Mouse (Mus musculus) ES-E14 (cell line): ENCODE data around the gene Sh3kbp1. TPM values are rescaled to one million over a fixed set of nuclear protein-coding genes. Genes with fewer than 3 reads are reported as not detected.

ENCODE experiments used
- DNase-seq: peaks from one replicate; pipeline ENCODE4 v3.0.0-alpha.2; 2013; ENCODE audit warnings: low read depth, low spot score
- H3K27ac ChIP-seq: 2 replicates; pipeline ENCODE4 v1.5.1; 2012; ENCODE audit warnings: low read depth, mild to moderate bottlenecking, low read length, moderate library complexity, mixed read lengths; ENCODE audit not compliant: poor library complexity, insufficient read depth, severe bottlenecking
- H3K36me3 ChIP-seq: 2 replicates; pipeline ENCODE4 v1.6.1; 2012; ENCODE audit warnings: mild to moderate bottlenecking, low read length, moderate library complexity, mixed read lengths; ENCODE audit not compliant: control insufficient read depth, poor library complexity, insufficient read depth, severe bottlenecking
- H3K4me1 ChIP-seq, 2 experiments: fragments of 150-350 bp in 1 of 2; sonication (generic) in 1 of 2; 2 replicates each; pipeline ENCODE4 v1.6.1; 2012; ENCODE audit warnings: low read length in 2 of 2, mild to moderate bottlenecking in 1 of 2, mixed read lengths in 1 of 2; ENCODE audit not compliant: control insufficient read depth in 2 of 2, insufficient read depth in 2 of 2, poor library complexity in 1 of 2
- H3K4me3 ChIP-seq, 2 experiments: fragments of 150-350 bp in 1 of 2; sonication (generic) in 1 of 2; 2 replicates each; pipeline ENCODE4 v1.5.1; 2012; ENCODE audit warnings: low read length in 2 of 2, low read depth in 1 of 2, mild to moderate bottlenecking in 1 of 2, mixed read lengths in 1 of 2; ENCODE audit not compliant: insufficient read depth in 1 of 2, poor library complexity in 1 of 2, severe bottlenecking in 1 of 2
- H3K9ac ChIP-seq: 2 replicates; pipeline ENCODE4 v1.6.1; 2012; ENCODE audit warnings: low read depth, mild to moderate bottlenecking, low read length, mixed read lengths; ENCODE audit not compliant: poor library complexity, insufficient read depth, severe bottlenecking
- H3K9me3 ChIP-seq: fragments of 150-350 bp; sonication (generic); 2 replicates; pipeline ENCODE4 v1.6.1; 2012; ENCODE audit warnings: low read depth, mild to moderate bottlenecking, low read length; ENCODE audit not compliant: control insufficient read depth, insufficient read depth
- CHD2 ChIP-seq: IDR thresholded peaks from 2 replicates; pipeline ENCODE4 v1.6.1; 2014; ENCODE audit warnings: mild to moderate bottlenecking, low read depth, low read length, inconsistent platforms
- HCFC1 ChIP-seq: IDR thresholded peaks from 2 replicates; pipeline ENCODE4 v1.6.1; 2012; ENCODE audit warnings: low read length, inconsistent platforms, borderline replicate concordance; ENCODE audit not compliant: insufficient read depth
- MAFK ChIP-seq: IDR thresholded peaks from 2 replicates; pipeline ENCODE4 v1.6.1; 2014; ENCODE audit warnings: mild to moderate bottlenecking, low read depth, low read length, inconsistent platforms; ENCODE audit not compliant: insufficient read depth
- ZC3H11A ChIP-seq: IDR thresholded peaks from 2 replicates; pipeline ENCODE4 v1.6.1; 2012; ENCODE audit warnings: low read depth, mild to moderate bottlenecking, inconsistent platforms, low read length, borderline replicate concordance
- ZNF384 ChIP-seq: IDR thresholded peaks from 2 replicates; pipeline ENCODE4 v1.6.1; 2012; ENCODE audit warnings: low read depth, low read length, inconsistent platforms
- in situ Hi-C, 2 experiments: fragments of 600-800 bp; cut with MboI; formaldehyde crosslinking; loops; one replicate each; pipeline ENCODE4 v1.15.1; 2025; ENCODE audit warnings: low sequenced_read_pairs in 2 of 2, inconsistent platforms in 1 of 2; ENCODE audit not compliant: unreplicated experiment in 2 of 2
- total RNA-seq: library from RNA; depleted of rRNA; stranded (reverse); fragments of 300-350 nt; gene quantifications from 2 replicates; pipeline ENCODE4 v1.2.3, GENCODE M21; 2012

The Sh3kbp1 gene
- total RNA-seq, 1 experiment, result 8.5 TPM

DNA sequence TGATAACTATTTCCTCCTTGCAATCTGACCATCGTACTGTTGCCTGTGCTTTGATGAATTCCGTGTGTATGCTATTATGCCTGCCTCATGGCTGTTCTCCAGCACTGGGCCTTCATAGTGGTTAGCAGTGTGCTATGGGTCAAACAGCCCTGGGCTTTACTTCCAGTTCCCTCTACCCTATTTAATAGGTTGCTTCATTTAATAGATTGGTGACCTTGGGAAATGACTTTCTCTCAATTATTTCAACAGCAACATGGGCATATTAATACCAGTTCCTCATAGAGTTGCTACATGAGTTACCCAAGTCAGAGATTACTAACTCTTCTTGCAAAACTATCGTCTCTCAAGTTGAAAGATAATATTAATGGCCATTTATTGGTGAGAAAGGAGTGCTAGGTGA lies 285.0 kb downstream of the Sh3kbp1 start:
- in situ Hi-C loops, result no loop called here
- H3K4me3 ChIP-seq, result no peak overlapping the region
- H3K4me1 ChIP-seq, result no peaks in the 10 kb centered on the region
- H3K27ac ChIP-seq, result no peak overlapping the region
- no peaks in the 10 kb centered on the region for H3K9me3 ChIP-seq
- DNase-seq, result no peak
- no peak overlapping the region for H3K9ac ChIP-seq
- H3K36me3 ChIP-seq, result no peaks in the 10 kb centered on the region
- TF ChIP-seq MAFK (no peak), HCFC1 (no peak), ZNF384 (no peak), CHD2 (no peak), ZC3H11A (no peak)

DNA sequence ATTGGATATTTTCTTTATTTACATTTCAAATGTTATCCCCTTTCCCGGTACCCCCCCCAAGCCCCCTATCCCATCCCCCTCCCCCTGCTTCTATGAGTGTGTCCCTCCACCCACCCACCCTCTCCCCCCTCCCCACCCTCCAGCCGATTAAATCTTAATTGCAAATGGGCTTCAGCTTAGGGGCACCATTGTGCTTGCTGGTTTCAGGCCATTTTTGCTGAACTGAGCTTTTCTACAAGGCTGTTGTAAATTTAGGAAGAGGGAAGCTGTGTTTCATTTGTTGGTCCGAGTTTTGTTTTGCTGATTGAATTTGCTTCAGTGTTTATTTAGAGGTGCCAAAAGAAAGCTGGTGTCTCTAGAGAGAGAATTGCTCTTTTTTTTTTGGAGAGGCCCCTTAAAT lies 286.4 kb downstream of the Sh3kbp1 start:
- in situ Hi-C loops, result no loop called here
- no peak for DNase-seq
- Histone ChIP-seq H3K9me3 (no peaks in the 10 kb centered on the region), H3K4me3 (no peak overlapping the region), H3K36me3 (no peaks in the 10 kb centered on the region), H3K4me1 (no peaks in the 10 kb centered on the region), H3K27ac (no peak overlapping the region), H3K9ac (no peak overlapping the region)
- TF ChIP-seq ZC3H11A, result no peak
- TF ChIP-seq ZNF384, result no peak
- TF ChIP-seq HCFC1, result no peak
- TF ChIP-seq CHD2, result no peak
- TF ChIP-seq MAFK, result no peak

DNA sequence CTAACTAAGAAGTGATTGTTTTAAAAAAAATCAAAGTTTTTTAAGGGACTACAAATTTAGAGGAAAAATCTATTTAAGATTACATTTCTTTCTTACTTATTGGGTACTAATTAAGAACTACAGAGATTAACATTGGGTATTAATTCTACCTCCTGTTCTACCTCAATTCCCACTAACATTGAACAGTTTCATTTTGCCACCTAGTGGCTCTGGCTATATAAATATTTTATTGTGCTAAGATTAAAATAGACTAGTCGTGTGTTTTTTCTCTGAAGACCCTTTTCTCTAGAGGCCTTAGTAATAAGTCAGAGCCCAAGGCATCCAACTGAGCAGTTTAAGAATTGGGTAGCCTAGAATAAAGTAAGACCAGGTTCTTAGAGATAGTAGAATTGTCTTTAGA lies 288.1 kb downstream of the Sh3kbp1 start:
- Histone ChIP-seq H3K9ac (no peak overlapping the region), H3K27ac (no peak overlapping the region), H3K4me1 (no peaks in the 10 kb centered on the region), H3K9me3 (no peaks in the 10 kb centered on the region), H3K36me3 (no peaks in the 10 kb centered on the region), H3K4me3 (no peak overlapping the region)
- in situ Hi-C loops, result no loop called here
- TF ChIP-seq CHD2 (no peak), ZC3H11A (no peak), MAFK (no peak), ZNF384 (no peak), HCFC1 (no peak)
- no peak for DNase-seq

DNA sequence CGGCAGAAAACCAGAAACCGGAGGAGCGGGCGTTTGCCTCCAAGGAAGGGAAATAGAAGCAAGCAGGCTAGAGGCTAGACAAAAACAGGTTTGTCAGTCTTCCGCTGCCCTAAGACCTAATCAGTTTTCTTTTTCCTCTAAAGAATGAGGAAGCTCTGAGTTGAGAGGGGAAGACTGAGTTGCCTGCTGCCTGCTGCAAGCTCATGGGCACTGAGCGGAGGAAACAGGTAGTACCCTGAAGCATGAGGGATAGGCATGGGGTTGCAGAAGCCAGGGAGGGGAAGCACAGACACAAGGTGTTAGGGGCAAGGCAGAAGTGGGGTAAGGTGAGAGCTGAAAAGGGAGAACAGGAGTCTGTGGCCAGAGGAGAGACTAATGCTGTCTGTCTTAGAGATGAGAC lies 297.7 kb downstream of the Sh3kbp1 start:
- TF ChIP-seq ZNF384 (no peak), ZC3H11A (no peak), CHD2 (no peak), HCFC1 (no peak), MAFK (no peak)
- H3K36me3 ChIP-seq, result no peaks in the 10 kb centered on the region

DNA sequence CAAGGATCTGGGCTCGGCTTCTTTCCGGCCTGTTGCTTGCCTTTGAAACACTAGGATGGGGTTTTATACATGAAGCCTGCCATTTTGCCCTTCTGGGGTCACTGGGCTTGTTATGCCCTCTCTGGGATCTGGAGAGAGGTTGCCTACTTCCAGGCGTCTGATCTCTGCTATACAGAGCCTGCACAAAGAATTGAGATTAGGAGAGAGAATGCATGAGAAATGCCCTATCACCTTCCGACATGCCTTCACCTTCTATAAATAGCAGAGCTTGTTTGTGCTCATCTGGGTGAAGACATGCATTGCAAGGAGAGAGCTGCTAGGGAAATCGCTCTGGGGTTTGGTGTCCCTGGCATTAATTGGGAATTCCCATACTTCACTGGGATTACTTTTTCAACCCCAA lies 301.1 kb downstream of the Sh3kbp1 start:
- no peak for DNase-seq
- Histone ChIP-seq H3K4me1 (no peaks in the 10 kb centered on the region), H3K4me3 (no peak overlapping the region), H3K36me3 (no peaks in the 10 kb centered on the region), H3K9ac (no peak overlapping the region), H3K9me3 (no peaks in the 10 kb centered on the region), H3K27ac (no peak overlapping the region)
- no peak for TF ChIP-seq ZC3H11A
- TF ChIP-seq ZNF384, result no peak
- no peak for TF ChIP-seq MAFK
- no peak for TF ChIP-seq CHD2
- no peak for TF ChIP-seq HCFC1
- in situ Hi-C loops, result no loop called here

More for the DNA sequence above, 297.7 kb downstream of the Sh3kbp1 start:
- no peak overlapping the region for H3K27ac ChIP-seq
- no peaks in the 10 kb centered on the region for H3K4me1 ChIP-seq
- no peaks in the 10 kb centered on the region for H3K9me3 ChIP-seq
- H3K9ac ChIP-seq, result no peak overlapping the region
- DNase-seq, result no peak
- H3K4me3 ChIP-seq, result no peak overlapping the region
- in situ Hi-C loops, result no loop called here
